Mouse (Mus musculus): ENCODE results near the gene 1700001C19Rik.

DNA sequence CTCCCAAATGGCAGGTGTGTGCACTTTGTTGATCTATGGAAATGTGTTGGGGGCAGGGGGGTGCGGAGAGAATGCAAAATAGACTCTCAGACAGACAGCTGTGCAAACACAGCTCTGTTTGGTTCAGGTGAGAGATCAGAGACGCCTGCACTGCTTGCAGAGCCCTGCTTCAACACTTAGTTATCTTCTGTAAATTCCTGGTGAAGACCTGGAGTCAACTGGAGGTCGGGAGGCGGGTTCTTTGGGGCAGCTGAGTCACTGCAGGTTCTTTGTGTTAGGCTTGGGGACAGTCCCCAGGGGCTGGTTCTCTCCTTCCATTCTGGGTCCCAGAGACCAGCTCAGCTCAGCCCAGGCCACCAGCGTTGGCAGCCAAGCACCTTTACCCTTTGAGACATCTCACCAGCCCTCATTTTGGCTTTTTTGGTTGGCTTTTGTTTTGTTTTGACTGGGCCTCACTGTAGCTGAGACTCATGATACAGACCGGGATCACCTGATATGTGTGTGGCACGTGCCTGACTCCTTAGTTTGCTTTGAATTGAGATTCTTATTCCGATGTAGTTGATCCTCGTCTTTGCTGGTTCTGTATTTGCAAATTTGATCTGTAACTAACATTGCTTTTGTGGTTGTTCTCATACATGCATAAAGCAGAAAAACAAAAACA, 25.7 kb upstream of the 1700001C19Rik start:
- TF ChIP-seq POLR2A (IDR thresholded peaks at IDR 0.05; ENCODE audit: borderline replicate concordance, insufficient read depth, low read length) (no peak), CTCF (IDR thresholded peaks at IDR 0.05; ENCODE audit: borderline replicate concordance, insufficient read depth, low read depth, low read length) (no peak)
